Mouse (Mus musculus) gastrocnemius, postnatal 25 days (tissue): ENCODE data around the gene Hoxa6. TPM values are rescaled to one million over a fixed set of nuclear protein-coding genes. Genes with fewer than 3 reads are reported as not detected.
A peak's percentile ranks its signal among the peaks of the same experiment; 100 is the strongest.

Source experiments
- DNase-seq: peaks from one replicate; pipeline ENCODE4 v3.0.0; 2022
- total RNA-seq, 2 experiments: library from RNA; stranded (reverse); gene quantifications; 1 replicate in 1 of 2; 2 replicates in 1 of 2; pipeline ENCODE4 v1.2.3; 2021

The Hoxa6 gene
- total RNA-seq, 2 experiments from 2014 or later, result 1.8 to 2.8 TPM

GRCm38 (mm10) chr6:52227470-52228222 is 19.1 kb upstream of the Hoxa6 start:
- no peak for DNase-seq

- no peak for DNase-seq
Measured at GRCm38 (mm10) chr6:52226569-52227257, 18.2 kb upstream of the Hoxa6 start.

DNA sequence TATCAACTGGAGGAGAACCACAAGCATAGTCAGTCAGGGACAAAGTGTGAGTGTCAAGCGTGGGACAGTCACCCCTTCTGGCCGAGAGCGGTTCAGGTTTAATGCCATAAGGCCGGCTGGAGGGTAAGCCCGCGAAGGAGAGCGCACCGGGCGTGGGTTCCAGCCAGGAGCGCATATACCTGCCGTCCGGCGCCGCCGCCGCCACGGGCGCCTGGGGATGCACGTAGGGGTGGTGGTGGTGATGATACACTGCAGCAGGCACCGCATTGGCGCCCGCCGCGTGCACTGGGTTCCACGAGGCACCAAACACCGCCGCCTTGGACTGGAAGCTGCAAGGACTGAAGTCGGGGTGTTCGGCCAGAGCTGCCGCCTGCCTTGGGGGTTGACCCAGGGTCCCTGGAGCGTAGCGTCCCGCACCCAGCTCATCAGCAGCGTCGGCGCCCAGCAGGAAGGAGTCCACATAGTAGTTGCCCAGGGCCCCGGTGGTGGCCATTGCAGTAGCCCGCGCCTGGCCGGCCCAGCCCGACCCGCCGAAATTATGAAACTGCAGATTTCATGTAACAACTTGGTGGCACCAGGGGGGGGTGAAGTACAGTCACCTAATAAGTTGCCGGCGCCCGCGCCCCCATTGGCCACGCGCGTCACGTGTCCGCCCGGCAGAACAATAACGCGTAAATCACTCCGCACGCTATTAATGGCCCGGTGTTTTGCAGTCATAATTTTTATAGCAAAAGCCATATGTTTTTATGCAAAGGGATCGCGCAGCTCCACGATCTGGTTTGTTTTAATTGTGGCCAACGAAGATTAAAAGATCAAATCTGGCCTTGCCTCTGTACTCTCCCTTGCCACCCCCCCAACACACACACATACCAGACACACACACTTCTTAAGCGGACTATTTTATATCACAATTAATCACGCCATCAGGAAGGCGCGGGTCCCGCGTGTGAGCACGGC is 17.4 kb upstream of the Hoxa6 start:
- peak; percentile 85 for DNase-seq

DNA sequence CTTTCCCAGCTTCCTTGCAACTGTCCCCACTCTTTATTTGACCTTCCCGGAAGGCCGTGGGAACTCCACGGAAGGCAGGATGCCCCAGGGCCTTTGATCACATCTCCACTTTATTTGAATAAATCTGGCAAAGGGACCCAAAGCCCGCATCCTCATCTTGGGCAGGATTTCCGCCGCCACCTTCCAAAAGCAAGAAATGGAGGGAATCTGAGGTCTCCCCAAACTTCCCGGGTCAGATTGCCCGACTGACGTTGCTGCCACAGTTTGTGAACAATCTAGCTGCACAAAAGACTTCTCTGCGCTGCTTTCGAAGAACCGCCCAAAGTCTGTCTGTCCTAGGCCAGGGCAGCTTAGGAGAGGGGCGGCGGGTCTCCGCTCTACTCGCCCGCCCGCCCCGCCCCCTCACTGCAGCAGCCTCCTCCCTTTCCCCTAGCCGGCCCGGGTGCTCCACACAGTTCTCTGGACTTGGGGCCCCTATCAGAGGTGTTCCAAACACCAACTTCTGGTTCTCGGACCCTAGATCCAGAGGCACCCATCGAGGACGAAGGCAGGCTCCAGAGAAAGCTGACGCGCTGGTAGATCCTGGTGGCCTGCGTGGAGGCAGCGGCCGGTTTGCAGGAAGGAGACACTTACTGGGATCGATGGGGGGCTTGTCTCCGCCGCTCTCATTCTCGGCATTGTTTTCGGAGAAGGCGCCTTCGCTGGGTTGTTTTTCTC is 16.5 kb upstream of the Hoxa6 start:
- peak; percentile 6 for DNase-seq

- DNase-seq, result peak; percentile 8
Measured at GRCm38 (mm10) chr6:52223939-52224760, 15.6 kb upstream of the Hoxa6 start.

DNA sequence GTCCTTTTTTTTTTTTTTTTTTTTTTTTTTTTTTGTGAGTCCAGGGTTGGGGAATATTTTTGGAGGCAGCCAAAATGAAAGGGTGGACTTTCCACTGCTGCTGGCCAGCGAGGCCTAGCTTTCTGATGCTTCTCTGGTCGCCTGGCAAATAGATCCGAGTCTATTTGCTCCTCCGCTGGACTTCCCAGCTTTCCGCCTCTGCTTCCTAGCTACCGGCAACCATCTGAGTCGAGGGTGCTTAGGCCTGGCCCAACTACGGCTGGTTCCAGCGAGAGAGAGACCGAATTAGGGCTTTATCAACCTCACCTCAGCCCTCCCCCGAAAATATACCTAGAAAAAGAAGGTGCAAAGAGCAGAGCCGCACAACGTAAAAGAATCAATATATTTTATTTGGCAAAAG is 14.2 kb upstream of the Hoxa6 start:
- DNase-seq, result peak; percentile 11

- no peak for DNase-seq
Measured at GRCm38 (mm10) chr6:52221993-52222685, 13.6 kb upstream of the Hoxa6 start.

GRCm38 (mm10) chr6:52221337-52221992 is 12.9 kb upstream of the Hoxa6 start, which contains the start of gene Hoxa7:
Gene Hoxa7 (minus strand): TSS chr6:52221854.
- peak; percentile 88 for DNase-seq

GRCm38 (mm10) chr6:52220865-52221310 is 12.4 kb upstream of the Hoxa6 start:
- DNase-seq, result no peak

DNA sequence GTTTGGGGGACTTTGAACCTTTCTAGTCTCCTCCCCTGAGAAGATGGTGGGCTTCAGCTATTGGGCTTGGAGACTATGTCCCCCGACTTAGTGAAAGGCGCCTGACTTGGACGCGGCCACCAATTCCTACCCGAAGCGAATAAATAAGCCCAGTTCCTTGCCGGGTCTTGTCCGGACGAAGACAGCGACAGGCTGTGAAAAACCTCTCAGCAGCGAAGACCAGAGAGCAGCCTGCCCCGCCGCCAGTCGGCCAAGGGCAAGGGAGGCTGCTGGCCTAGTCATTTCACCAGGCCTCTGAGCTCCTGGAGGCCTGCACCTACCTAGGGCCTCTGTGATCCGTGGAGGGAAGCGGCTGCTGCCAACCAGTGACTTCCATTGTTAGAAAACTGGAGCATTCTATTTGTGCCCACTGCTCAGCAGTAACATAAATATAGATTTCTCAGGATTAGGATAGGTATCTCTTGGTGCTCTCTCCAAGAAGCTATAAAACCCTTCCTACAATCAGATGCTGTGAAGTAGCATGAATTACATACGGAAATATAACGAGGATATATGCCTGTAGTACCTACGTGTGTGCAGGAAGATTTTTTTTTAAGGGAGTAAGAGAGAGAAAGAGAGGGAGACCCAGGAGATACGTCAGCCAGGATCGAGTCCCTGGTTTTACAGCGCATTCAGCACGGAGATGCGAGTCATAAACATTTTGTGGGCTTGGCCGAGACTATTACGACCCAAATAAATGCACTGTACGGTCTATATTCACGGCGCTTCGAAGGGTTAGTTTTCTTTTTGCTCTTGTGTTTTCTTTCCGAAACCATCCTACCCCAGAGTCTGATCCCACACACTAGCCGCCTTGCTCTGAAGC is 11.7 kb upstream of the Hoxa6 start:
- DNase-seq, result no peak

DNA sequence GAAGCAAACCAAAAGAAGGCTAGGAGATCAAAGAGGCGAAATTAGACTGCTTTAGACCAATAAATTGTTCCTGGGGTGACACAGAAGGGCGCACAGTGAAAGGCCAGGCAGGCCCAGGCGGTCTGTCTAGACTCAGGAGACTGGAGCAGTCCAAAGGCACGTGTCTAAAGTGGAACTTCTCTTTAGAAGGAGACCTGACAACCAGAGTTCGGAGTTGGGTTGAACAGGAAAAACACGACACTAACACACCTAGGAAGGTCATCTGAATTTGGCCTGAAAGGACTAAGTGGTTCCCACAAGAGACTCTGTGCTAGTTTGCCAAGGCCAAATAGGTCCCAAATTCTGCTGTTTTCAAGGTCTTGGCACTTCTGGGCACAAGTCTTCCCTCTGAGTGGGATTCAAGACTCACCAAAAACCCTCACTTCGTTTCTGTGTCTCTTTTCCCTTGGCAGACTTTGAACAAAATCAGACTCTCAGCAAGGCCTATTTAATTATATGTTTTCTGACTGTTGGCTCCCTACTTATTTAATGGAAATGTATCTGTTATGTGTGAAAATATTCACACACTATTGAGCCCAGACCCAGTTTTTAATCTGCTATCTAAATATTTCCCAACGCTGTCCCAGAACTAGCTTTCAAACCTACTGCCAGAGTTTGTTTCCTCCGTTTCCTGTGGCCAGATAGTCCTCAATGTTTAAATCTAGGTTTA is 10.9 kb upstream of the Hoxa6 start:
- DNase-seq, result no peak

DNA sequence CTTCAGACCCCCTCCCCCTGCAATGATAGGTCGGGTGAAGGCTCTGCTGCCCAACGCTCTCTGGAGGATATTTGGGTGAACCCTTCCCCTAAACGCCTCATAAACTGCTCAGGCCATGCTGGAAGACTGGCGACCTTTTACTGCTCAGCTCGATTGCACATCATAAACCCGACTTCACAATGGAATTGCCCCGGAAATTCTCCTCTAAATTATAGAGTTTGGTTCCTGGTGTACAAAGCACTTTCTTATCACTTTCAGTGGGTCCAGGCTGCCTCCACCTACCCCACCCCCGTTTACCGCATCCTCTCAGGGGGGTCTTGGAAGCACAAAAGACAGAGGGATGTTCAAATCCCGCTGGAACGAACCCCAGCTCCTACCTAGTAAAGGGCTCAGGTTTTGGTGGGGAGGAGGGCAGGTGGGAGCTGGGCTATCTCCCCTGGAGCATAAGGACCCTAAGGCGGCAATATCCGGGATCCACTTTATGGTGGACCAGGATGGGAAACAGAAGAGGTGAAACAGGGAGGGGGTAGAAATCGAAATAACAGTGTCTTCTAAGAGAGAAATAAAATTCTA is 10.2 kb upstream of the Hoxa6 start:
- no peak for DNase-seq

GRCm38 (mm10) chr6:52217895-52218642 is 9.5 kb upstream of the Hoxa6 start:
- no peak for DNase-seq

DNA sequence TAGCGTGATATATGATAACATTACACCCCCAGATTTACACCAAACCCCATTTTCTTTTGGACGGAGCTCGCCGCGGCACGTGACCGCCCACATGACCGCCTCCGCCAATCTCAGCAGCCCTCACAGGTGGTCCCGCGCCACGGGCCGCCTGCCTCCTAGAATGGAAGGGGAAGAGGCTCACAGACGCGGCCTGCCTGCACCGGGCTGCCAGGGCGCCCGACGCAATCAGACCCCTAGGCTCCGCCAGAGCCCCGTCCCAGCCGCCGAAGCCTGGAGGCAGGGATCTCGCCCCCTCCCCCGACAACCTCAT is 8.9 kb upstream of the Hoxa6 start:
- peak; percentile 86 for DNase-seq

DNA sequence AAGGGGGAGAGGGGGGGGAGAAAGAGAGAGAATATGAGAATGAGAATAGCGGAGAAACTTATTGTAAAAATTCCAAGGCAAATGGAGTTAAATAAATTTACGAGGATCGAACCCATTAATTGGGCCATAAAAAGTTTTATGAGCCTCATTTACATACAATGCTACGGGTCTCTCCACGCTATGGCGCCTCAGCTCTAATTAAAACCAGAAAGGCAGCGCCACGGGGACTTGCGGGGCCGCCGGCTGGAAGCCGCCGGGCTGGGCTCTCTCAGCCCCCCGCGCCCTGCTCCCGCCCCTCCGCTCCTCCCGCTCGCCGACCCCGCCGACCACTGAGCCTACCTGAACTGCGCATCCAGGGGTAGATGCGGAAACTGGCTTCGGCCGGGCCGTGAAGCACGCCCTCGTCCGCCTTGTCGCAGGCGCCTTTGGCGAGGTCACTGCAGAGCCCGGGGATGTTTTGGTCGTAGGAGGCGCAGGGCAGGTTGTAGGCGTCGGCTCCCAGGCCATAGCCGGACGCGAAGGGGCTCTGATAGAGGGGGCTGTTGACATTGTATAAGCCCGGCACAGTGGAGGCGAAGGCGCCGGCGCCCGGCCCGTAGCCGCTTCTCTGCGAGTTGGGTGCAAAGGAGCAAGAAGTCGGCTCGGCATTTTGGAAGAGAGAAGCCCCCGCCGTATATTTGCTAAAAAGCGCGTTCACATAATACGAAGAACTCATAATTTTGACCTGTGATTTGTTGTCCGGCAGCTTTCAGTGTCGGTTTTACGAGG is 8.4 kb upstream of the Hoxa6 start:
- DNase-seq, result no peak
